Mouse (Mus musculus) C2C12 (cell line): ENCODE measurements around the gene Fars2. TPM values are rescaled to one million over a fixed set of nuclear protein-coding genes. Genes with fewer than 3 reads are reported as not detected.

Experiments
- H3K27me3 ChIP-seq: one replicate; pipeline ENCODE4 v1.6.1; 2011; ENCODE audit not compliant: control insufficient read depth, insufficient read depth, insufficient read length
- H3K36me3 ChIP-seq: one replicate; pipeline ENCODE4 v1.6.1; 2011; ENCODE audit not compliant: control insufficient read depth, insufficient read depth
- H3K4me3 ChIP-seq: one replicate; pipeline ENCODE4 v1.5.1; 2011; ENCODE audit warnings: mild to moderate bottlenecking, control low read depth; ENCODE audit not compliant: poor library complexity, insufficient read depth, severe bottlenecking
- H3K79me2 ChIP-seq: one replicate; pipeline ENCODE4 v1.6.1; 2011; ENCODE audit not compliant: control insufficient read depth, insufficient read depth
- H3K79me3 ChIP-seq: one replicate; pipeline ENCODE4 v1.6.1; 2011; ENCODE audit warnings: low read depth, control low read depth
- H3ac ChIP-seq: one replicate; pipeline ENCODE3; 2011; ENCODE audit warnings: low read depth; ENCODE audit not compliant: control insufficient read depth, insufficient read length
- CEBPB ChIP-seq: IDR thresholded peaks from one replicate; pipeline ENCODE4 v1.6.1; 2011; ENCODE audit warnings: low read depth, mild to moderate bottlenecking, control low read depth, moderate library complexity
- CTCF ChIP-seq: IDR thresholded peaks from one replicate; pipeline ENCODE4 v1.5.1; 2011; ENCODE audit not compliant: control insufficient read depth, insufficient read depth, insufficient read length
- FOSL1 ChIP-seq: IDR thresholded peaks from one replicate; pipeline ENCODE4 v1.8.0; 2011; ENCODE audit warnings: mild to moderate bottlenecking, low read length; ENCODE audit not compliant: poor library complexity, insufficient read depth, severe bottlenecking
- MAX ChIP-seq: IDR thresholded peaks from one replicate; pipeline ENCODE4 v1.6.1; 2011; ENCODE audit warnings: mild to moderate bottlenecking, control low read depth
- MYOD1 ChIP-seq: IDR thresholded peaks from one replicate; pipeline ENCODE4 v1.6.1; 2011; ENCODE audit warnings: low read depth; ENCODE audit not compliant: control insufficient read depth, insufficient read length
- MYOG ChIP-seq: IDR thresholded peaks from one replicate; pipeline ENCODE4 v1.6.1; 2011; ENCODE audit not compliant: control insufficient read depth, insufficient read length; ENCODE audit errors: extremely low read depth
- USF1 ChIP-seq: IDR thresholded peaks from one replicate; pipeline ENCODE4 v1.6.1; 2011; ENCODE audit warnings: low read depth, mild to moderate bottlenecking, control low read depth, moderate library complexity
- polyA plus RNA-seq: library from polyadenylated mRNA; unstranded; fragments of >200 nt; fragmentation: generic; extraction: Trizol; gene quantifications from one replicate; pipeline ENCODE4 v1.2.1, GENCODE M21; 2012; ENCODE audit warnings: missing spikeins

Gene Fars2
- polyA plus RNA-seq, 1 experiment, result 25.9 TPM

GRCm38 (mm10) chr13:36429500-36430189 is 312.4 kb downstream of the Fars2 start:
- H3K4me3 ChIP-seq, result no peak overlapping the region
- H3ac ChIP-seq, result no peak overlapping the region
- no peaks in the 10 kb centered on the region for H3K79me3 ChIP-seq
- H3K27me3 ChIP-seq, result no peaks in the 10 kb centered on the region
- no peak for TF ChIP-seq MYOG
- no peak for TF ChIP-seq CTCF
- no peak for TF ChIP-seq FOSL1
- TF ChIP-seq MYOD1, result no peak
- no peak for TF ChIP-seq MAX
- no peak for TF ChIP-seq USF1
- TF ChIP-seq CEBPB, result no peak
- H3K36me3 ChIP-seq, result no peaks in the 10 kb centered on the region
- H3K79me2 ChIP-seq, result no peaks in the 10 kb centered on the region

- Histone ChIP-seq H3K4me3 (no peak overlapping the region), H3K79me2 (no peaks in the 10 kb centered on the region), H3K79me3 (no peaks in the 10 kb centered on the region), H3K36me3 (no peaks in the 10 kb centered on the region), H3K27me3 (no peaks in the 10 kb centered on the region), H3ac (no peak overlapping the region)
- no peak for TF ChIP-seq CEBPB
Observed at GRCm38 (mm10) chr13:36430420-36431114, 313.4 kb downstream of the Fars2 start.

- Histone ChIP-seq H3K36me3 (no peaks in the 10 kb centered on the region), H3ac (no peak overlapping the region)
- no peak for TF ChIP-seq MYOD1
- TF ChIP-seq MYOG, result no peak
- TF ChIP-seq CTCF, result no peak
Observed at GRCm38 (mm10) chr13:36431974-36432518, 314.8 kb downstream of the Fars2 start.

GRCm38 (mm10) chr13:36444748-36445423 is 327.7 kb downstream of the Fars2 start:
- H3ac ChIP-seq, result no peak overlapping the region
- no peaks in the 10 kb centered on the region for H3K27me3 ChIP-seq
- TF ChIP-seq MYOG (no peak), MAX (no peak), FOSL1 (no peak), USF1 (no peak), CTCF (no peak), CEBPB (no peak), MYOD1 (no peak)
- H3K36me3 ChIP-seq, result no peaks in the 10 kb centered on the region
- no peak overlapping the region for H3K4me3 ChIP-seq
- no peaks in the 10 kb centered on the region for H3K79me3 ChIP-seq
- no peaks in the 10 kb centered on the region for H3K79me2 ChIP-seq

More at GRCm38 (mm10) chr13:36431974-36432518, 314.8 kb downstream of the Fars2 start:
- H3K4me3 ChIP-seq, result no peak overlapping the region
- H3K79me3 ChIP-seq, result no peaks in the 10 kb centered on the region
- H3K79me2 ChIP-seq, result no peaks in the 10 kb centered on the region
- no peaks in the 10 kb centered on the region for H3K27me3 ChIP-seq

- Histone ChIP-seq H3K79me2 (no peaks in the 10 kb centered on the region), H3K36me3 (no peaks in the 10 kb centered on the region), H3K27me3 (no peaks in the 10 kb centered on the region), H3ac (no peak overlapping the region), H3K4me3 (no peak overlapping the region), H3K79me3 (no peaks in the 10 kb centered on the region)
- TF ChIP-seq USF1 (no peak), MAX (no peak), CEBPB (no peak), CTCF (no peak), MYOD1 (no peak), FOSL1 (no peak), MYOG (no peak)
Observed at GRCm38 (mm10) chr13:36447947-36448346, 330.7 kb downstream of the Fars2 start.
